Mouse (Mus musculus): ENCODE measurements around the gene Tmem151a.

- TF ChIP-seq CTCF (IDR thresholded peaks at IDR 0.05; ENCODE audit: low read depth, low read length) (no peak), POLR2A (IDR thresholded peaks at IDR 0.05; ENCODE audit: borderline replicate concordance, low read depth, low read length) (no peak)
These were observed 16.6 kb downstream of the Tmem151a start for GRCm38 (mm10) chr19:5068570-5069234.
